Mouse (Mus musculus): ENCODE results near the gene Pip4k2c. TPM values are rescaled to one million over a fixed set of nuclear protein-coding genes. Genes with fewer than 3 reads are reported as not detected.

Gene Pip4k2c
- 1 to 10 TPM; 5.6 to 6.1 TPM for total RNA-seq (2021)
- long read RNA-seq, experiment 1, partial matches to known transcripts = 1 of 1 reads
- long read RNA-seq, experiment 1, other reads (novel, unspliced or antisense) = 0 of 1 reads
- long read RNA-seq, experiment 2, partial matches to known transcripts = 4 of 7 reads
- long read RNA-seq, experiment 2, other reads (novel, unspliced or antisense) = 3 of 7 reads

- intact Hi-C loops (cut with DNase I) = no loop called here
- peak; percentile 82 to 83 for DNase-seq
These were observed at the start of gene Pip4k2c for GRCm38 (mm10) chr10:127211414-127211854. TSS of gene Pip4k2c (minus strand) at chr10:127211585.

GRCm38 (mm10) chr10:127258489-127258888, 47.1 kb upstream of the Pip4k2c start:
- intact Hi-C loops (cut with DNase I) = loop anchor here (5.0 kb wide), 1 partner anchor 64 kb away; the partner anchor contains the start of gene Arhgap9
- no peak for DNase-seq

GRCm38 (mm10) chr10:127257790-127258189, 46.4 kb upstream of the Pip4k2c start:
- no peak for DNase-seq

GRCm38 (mm10) chr10:127255625-127256345, 44.4 kb upstream of the Pip4k2c start:
- intact Hi-C loops (cut with DNase I) = loop anchor here (5.0 kb wide), 1 partner anchor 67 kb away; the partner anchor contains the start of gene Arhgap9
- DNase-seq = peak in 1 of 2 experiments; percentile 37

More at GRCm38 (mm10) chr10:127257790-127258189, 46.4 kb upstream of the Pip4k2c start:
- intact Hi-C loops (cut with DNase I) = loop anchor here (5.0 kb wide), 1 partner anchor 65 kb away; the partner anchor contains the start of gene Arhgap9

GRCm38 (mm10) chr10:127250810-127251209, 39.4 kb upstream of the Pip4k2c start:
- no peak for DNase-seq
- intact Hi-C loops (cut with DNase I) = no loop called here

- intact Hi-C loops (cut with DNase I) = no loop called here
- DNase-seq = no peak
These were observed 26.9 kb upstream of the Pip4k2c start for GRCm38 (mm10) chr10:127238241-127238824.

DNA sequence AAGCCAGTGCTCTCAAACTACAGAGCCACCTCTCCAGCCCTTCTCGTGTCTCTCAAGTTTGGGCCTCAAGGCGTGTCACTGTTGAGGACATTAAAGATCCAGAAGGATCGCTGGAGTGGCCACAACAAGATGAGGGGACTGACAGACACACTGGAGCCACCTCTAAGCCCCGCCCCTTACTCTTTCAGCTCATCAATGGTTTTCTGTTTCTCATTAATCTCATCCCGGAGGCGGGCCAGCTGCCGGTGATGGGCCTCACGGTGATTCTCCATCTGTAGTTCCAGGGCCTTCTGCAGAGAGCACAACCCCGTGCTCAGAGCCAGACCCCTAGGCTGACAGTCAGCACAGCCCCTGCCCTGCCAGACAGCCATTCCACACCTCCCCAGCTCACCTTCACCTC, 25.2 kb upstream of the Pip4k2c start:
- intact Hi-C loops (cut with DNase I) = no loop called here
- no peak for DNase-seq

GRCm38 (mm10) chr10:127233141-127233540, 21.8 kb upstream of the Pip4k2c start:
- intact Hi-C loops (cut with DNase I) = no loop called here
- DNase-seq = no peak

DNA sequence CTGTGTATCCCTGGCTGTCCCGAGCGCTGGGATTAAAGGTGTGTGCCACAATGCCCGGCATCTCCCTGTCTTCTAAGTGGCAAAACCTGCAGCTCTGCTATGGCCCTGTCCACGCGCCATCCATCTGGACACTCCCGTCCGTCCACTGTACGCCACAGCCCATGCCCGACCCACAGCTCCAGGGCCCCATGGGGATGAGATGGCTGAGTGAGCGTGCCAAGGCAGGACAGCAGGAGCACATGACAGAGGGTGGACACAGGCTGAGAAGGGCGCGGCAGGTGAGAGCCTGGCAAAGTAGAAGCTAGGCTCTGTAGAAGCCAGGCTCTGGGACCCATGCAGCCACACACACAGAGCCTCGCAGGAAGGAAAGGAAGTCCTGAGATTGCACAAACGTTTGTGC, 20.4 kb upstream of the Pip4k2c start:
- intact Hi-C loops (cut with DNase I) = no loop called here

GRCm38 (mm10) chr10:127230693-127231092, 19.3 kb upstream of the Pip4k2c start:
- intact Hi-C loops (cut with DNase I) = no loop called here

More for the DNA sequence above, 20.4 kb upstream of the Pip4k2c start:
- no peak for DNase-seq

GRCm38 (mm10) chr10:127228897-127229296, 17.5 kb upstream of the Pip4k2c start:
- DNase-seq = no peak
- intact Hi-C loops (cut with DNase I) = loop anchor here (5.0 kb wide), 1 partner anchor 107 kb away; the partner anchor contains the start of gene Os9

More at GRCm38 (mm10) chr10:127230693-127231092, 19.3 kb upstream of the Pip4k2c start:
- no peak for DNase-seq

- DNase-seq = no peak
- intact Hi-C loops (cut with DNase I) = loop anchor here (2.0 to 5.0 kb wide), 2 partner anchors 50 to 105 kb away; partner anchors contain the start of gene Os9
These were observed 15.8 kb upstream of the Pip4k2c start for GRCm38 (mm10) chr10:127227163-127227562.

DNA sequence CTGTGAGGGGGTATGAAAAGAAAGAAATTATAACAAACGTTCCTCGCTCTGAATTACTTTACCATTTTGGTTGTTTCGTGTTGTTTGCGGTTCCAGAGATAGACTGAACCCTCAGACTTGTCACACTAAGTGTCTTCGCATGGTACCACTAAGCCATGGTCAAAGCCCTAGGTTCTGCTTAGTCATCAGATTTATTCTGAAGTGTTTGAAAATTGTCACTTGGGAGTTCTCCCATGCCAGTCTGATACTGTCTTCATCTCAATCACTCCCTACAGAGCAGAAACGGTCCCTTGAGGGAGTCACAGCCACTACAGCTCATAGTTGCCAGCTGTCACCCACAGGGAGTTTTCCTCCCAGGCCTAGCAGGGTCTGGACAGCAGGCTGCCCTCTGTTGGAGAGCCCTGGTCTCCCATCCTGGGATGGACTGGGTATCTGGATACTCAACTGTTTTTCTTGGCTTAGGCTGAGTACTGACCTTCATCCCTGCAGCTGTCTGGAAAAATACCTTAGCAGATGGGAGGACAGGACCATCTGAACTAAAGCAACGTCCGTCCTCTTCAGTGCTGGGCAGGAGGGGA, 15.0 kb upstream of the Pip4k2c start:
- intact Hi-C loops (cut with DNase I) = loop anchor here (2.0 to 5.0 kb wide), 2 partner anchors 50 to 104 kb away; partner anchors contain the start of gene Os9
- no peak for DNase-seq

DNA sequence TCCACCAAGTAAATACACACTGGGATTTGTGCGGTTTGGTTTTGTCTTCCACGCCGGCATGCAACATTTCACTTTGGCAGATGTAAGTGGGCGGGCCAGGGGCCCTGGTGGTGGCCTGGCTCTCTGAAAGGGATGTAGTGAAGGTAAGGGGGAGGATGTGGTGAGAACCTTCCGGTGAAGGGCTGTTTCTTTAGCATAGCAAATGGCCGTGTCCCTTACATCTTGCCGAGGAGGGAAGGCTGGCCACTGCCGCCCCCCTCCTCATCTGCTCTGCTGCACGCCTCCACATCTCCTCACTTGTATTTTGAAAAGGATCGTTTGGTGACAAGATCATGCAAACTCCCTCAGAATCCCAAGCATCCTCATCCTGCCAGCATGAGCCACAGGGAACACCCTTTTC, 14.3 kb upstream of the Pip4k2c start:
- intact Hi-C loops (cut with DNase I) = loop anchor here (2.0 to 5.0 kb wide), 2 partner anchors 49 to 103 kb away; partner anchors contain the start of gene Os9
- no peak for DNase-seq

GRCm38 (mm10) chr10:127225213-127225612, 13.8 kb upstream of the Pip4k2c start:
- intact Hi-C loops (cut with DNase I) = loop anchor here (5.0 kb wide), 1 partner anchor 103 kb away; the partner anchor contains the start of gene Os9
- no peak for DNase-seq

GRCm38 (mm10) chr10:127218339-127218738, 7.0 kb upstream of the Pip4k2c start:
- DNase-seq = no peak
- intact Hi-C loops (cut with DNase I) = no loop called here

DNA sequence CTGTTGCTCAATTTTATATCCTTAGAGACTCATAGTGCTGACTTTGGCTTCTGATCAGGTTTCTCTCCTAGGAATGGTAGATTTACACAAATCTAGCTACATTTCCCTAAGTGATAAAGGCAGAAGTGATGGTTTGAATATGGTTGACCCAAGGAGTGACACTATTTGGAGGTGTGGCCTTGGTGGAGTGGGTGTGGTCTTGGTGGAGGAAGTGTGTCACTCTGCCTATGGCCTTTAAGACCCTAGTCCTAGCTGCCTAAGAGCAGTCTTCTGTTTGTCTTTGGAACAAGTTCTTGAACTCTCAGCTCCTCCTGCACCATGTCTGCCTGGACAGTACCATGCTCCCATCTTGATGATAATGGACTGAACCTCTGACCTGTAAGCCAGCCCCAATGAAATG, 5.8 kb upstream of the Pip4k2c start:
- intact Hi-C loops (cut with DNase I) = no loop called here
- no peak for DNase-seq

DNA sequence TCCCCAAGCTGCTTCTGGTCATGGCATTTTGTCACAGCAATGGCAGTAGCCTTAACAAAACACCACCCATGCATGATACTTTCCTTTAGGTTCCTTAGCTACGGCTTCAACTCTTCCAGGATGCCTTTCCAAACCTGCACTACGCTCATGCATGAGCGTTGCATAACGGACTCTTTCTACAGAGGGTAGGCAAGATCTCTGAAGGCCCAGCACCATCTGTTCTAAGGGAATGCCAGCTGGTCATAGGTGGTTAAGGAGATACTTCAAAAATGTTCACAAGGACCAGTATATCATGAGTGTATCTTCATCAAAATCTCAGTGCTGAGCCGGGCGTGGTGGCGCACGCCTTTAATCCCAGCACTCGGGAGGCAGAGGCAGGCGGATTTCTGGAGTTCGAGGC, 5.1 kb upstream of the Pip4k2c start:
- intact Hi-C loops (cut with DNase I) = no loop called here
- DNase-seq = no peak

GRCm38 (mm10) chr10:127214422-127214803, 3.0 kb upstream of the Pip4k2c start:
- intact Hi-C loops (cut with DNase I) = no loop called here
- DNase-seq = no peak

DNA sequence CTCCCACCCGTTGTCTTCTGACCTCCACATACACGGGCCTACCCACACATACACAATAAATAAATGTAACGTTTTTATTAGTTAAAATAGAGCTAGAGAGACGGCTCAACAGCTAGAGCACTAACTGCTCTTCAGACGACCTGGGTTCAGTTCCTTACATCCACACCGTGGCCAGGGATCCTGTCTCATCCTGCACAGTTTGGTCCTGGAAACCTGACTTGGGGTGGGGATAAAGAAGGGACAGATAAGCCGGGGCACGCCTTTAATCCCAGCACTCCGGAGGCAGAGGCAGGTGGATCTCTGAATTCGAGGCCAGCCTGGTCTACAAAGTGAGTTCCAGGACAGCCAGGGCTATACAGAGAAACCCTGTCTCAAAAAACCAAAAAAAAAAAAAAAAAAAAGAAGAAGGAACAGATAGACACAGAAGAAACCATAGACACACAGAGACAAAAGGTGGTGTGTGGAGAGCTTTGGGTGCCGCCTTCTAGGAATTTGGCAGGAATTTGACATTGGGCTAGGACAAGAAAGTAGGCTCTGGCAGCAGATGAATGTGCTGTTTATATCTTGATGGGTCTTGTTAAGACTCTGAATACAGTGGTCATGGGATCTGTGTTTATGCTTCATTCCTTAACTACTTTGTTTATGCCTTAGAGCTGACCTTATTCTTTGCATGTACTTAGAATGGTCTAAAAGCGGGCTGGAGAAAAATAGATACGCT, 2.5 kb upstream of the Pip4k2c start:
- no peak for DNase-seq
- intact Hi-C loops (cut with DNase I) = no loop called here
